Mouse (Mus musculus): ENCODE measurements around the gene Jakmip3. TPM values are rescaled to one million over a fixed set of nuclear protein-coding genes. Genes with fewer than 3 reads are reported as not detected.

The Jakmip3 gene
- total and polyA plus RNA-seq, 3 experiments = 0.11 TPM; not detected in 2

DNA sequence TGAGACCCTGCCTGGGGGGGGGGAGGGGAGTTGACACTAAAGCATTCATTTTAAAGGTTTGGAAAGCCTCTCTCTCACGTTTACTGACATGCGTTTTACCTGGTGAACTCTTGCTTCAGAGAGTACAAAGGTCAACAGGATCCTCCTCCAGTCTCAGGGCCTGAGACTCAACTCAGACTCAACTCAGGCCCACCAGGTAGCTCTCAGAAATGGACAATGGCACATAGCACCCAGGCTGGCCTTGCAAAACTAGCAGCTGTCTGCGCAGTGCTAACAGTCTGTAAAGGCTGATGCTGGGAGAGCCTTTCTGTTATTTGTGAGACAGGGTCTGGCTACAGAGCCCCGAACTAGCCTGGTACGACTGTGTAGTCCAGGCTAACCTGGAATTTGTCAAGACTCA, 32.6 kb upstream of the Jakmip3 start:
- no peak for ATAC-seq (ENCODE audit: extremely low read depth, insufficient number of reproducible peaks, low FRiP score, poor library complexity, severe bottlenecking)
- DNase-seq (ENCODE audit: low spot score) = no peak
- Histone ChIP-seq H3K4me3 (ENCODE audit: low read depth, low read length) (peak overlapping the region; percentile 99), H3K27me3 (ENCODE audit: insufficient read depth, low read length) (no peaks in the 10 kb centered on the region), H3K9me3 (replicated peaks) (no peaks in the 10 kb centered on the region), H3K36me3 (replicated peaks) (peaks cover 36% of the 10 kb centered on the region), H3K4me1 (ENCODE audit: insufficient read depth, low read depth, low read length) (peaks cover 62% of the 10 kb centered on the region)
- TF ChIP-seq GATA2 (IDR thresholded peaks at IDR 0.05; ENCODE audit: borderline replicate concordance, low read depth, low read length) = no peak
- TF ChIP-seq TAL1 (conservative IDR thresholded peaks at IDR 0.05; ENCODE audit: low read depth, low read length) = no peak
- no peak for TF ChIP-seq POLR2AphosphoS5 (IDR thresholded peaks at IDR 0.05; ENCODE audit: insufficient replicate concordance, low read depth, low read length)
- no peak for TF ChIP-seq GATA1 (IDR thresholded peaks at IDR 0.05; ENCODE audit: borderline replicate concordance, low read length)
- TF ChIP-seq CTCF (IDR thresholded peaks at IDR 0.05; ENCODE audit: low read depth, low read length) = no peak

DNA sequence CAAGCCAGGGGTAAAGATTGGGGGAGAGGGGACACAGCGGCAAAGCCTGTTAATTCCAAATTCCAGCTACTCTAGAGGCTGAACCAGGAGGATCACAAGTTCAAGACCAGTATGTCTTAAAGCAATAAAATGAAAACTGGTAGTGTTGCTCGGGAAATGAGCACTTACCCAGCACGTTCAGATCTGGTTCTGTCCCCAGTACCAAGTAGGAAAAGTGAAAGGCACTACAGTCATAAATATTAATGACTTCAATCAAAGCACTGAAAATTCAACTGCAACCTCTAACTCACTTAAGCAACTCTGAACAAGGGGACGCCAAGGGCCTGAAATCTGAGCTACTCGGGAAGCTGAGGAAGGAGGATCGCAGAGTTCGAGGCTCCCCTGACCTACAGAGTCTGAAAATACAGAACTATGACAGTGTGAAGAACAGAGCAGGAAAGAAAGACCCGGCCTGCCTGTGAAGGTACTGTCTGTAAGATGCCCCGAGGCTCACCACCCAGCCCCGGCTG, 31.7 kb upstream of the Jakmip3 start:
- H3K36me3 ChIP-seq (replicated peaks) = peaks cover 33% of the 10 kb centered on the region
- ATAC-seq (ENCODE audit: extremely low read depth, insufficient number of reproducible peaks, low FRiP score, poor library complexity, severe bottlenecking) = no peak
- no peak for TF ChIP-seq GATA2 (IDR thresholded peaks at IDR 0.05; ENCODE audit: borderline replicate concordance, low read depth, low read length)
- no peak for TF ChIP-seq TAL1 (conservative IDR thresholded peaks at IDR 0.05; ENCODE audit: low read depth, low read length)
- TF ChIP-seq POLR2AphosphoS5 (IDR thresholded peaks at IDR 0.05; ENCODE audit: insufficient replicate concordance, low read depth, low read length) = no peak
- peak overlapping the region; percentile 99 for H3K4me3 ChIP-seq (ENCODE audit: low read depth, low read length)
- H3K27me3 ChIP-seq (ENCODE audit: insufficient read depth, low read length) = no peaks in the 10 kb centered on the region
- DNase-seq (ENCODE audit: low spot score) = no peak
- no peaks in the 10 kb centered on the region for H3K9me3 ChIP-seq (replicated peaks)
- H3K4me1 ChIP-seq (ENCODE audit: insufficient read depth, low read depth, low read length) = peaks cover 55% of the 10 kb centered on the region

GRCm38 (mm10) chr7:138909277-138910192, 31.0 kb upstream of the Jakmip3 start, which contains the start of gene Bnip3:
TSS of gene Bnip3 (minus strand) at chr7:138909519.
- peak; percentile 88 for DNase-seq (ENCODE audit: low spot score)
- no peak for TF ChIP-seq CTCF (IDR thresholded peaks at IDR 0.05; ENCODE audit: low read depth, low read length)
- no peak for TF ChIP-seq POLR2AphosphoS5 (IDR thresholded peaks at IDR 0.05; ENCODE audit: insufficient replicate concordance, low read depth, low read length)
- no peak for TF ChIP-seq TAL1 (conservative IDR thresholded peaks at IDR 0.05; ENCODE audit: low read depth, low read length)
- TF ChIP-seq GATA1 (IDR thresholded peaks at IDR 0.05; ENCODE audit: borderline replicate concordance, low read length) = no peak
- no peak for TF ChIP-seq GATA2 (IDR thresholded peaks at IDR 0.05; ENCODE audit: borderline replicate concordance, low read depth, low read length)
- Histone ChIP-seq H3K27me3 (ENCODE audit: insufficient read depth, low read length) (peaks cover 5% of the 10 kb centered on the region; the same call in 1 of the 2 replicates), H3K36me3 (replicated peaks) (peaks cover 29% of the 10 kb centered on the region), H3K9me3 (replicated peaks) (no peaks in the 10 kb centered on the region), H3K4me1 (ENCODE audit: insufficient read depth, low read depth, low read length) (peaks cover 51% of the 10 kb centered on the region), H3K4me3 (ENCODE audit: low read depth, low read length) (peak within 1 kb of the TSS; percentile 99)
- ATAC-seq (ENCODE audit: extremely low read depth, insufficient number of reproducible peaks, low FRiP score, poor library complexity, severe bottlenecking) = peak; percentile 90

GRCm38 (mm10) chr7:138910193-138910562, 30.4 kb upstream of the Jakmip3 start:
- peak overlapping the region; percentile 99 for H3K4me3 ChIP-seq (ENCODE audit: low read depth, low read length)
- TF ChIP-seq GATA2 (IDR thresholded peaks at IDR 0.05; ENCODE audit: borderline replicate concordance, low read depth, low read length) = no peak
- no peak for TF ChIP-seq GATA1 (IDR thresholded peaks at IDR 0.05; ENCODE audit: borderline replicate concordance, low read length)
- TF ChIP-seq TAL1 (conservative IDR thresholded peaks at IDR 0.05; ENCODE audit: low read depth, low read length) = no peak
- no peak for TF ChIP-seq POLR2AphosphoS5 (IDR thresholded peaks at IDR 0.05; ENCODE audit: insufficient replicate concordance, low read depth, low read length)
- TF ChIP-seq CTCF (IDR thresholded peaks at IDR 0.05; ENCODE audit: low read depth, low read length) = no peak
- H3K36me3 ChIP-seq (replicated peaks) = peaks cover 22% of the 10 kb centered on the region
- peaks cover 45% of the 10 kb centered on the region for H3K4me1 ChIP-seq (ENCODE audit: insufficient read depth, low read depth, low read length)
- no peaks in the 10 kb centered on the region for H3K9me3 ChIP-seq (replicated peaks)
- ATAC-seq (ENCODE audit: extremely low read depth, insufficient number of reproducible peaks, low FRiP score, poor library complexity, severe bottlenecking) = no peak
- peaks cover 12% of the 10 kb centered on the region; the same call in 1 of the 2 replicates for H3K27me3 ChIP-seq (ENCODE audit: insufficient read depth, low read length)
- no peak for DNase-seq (ENCODE audit: low spot score)

DNA sequence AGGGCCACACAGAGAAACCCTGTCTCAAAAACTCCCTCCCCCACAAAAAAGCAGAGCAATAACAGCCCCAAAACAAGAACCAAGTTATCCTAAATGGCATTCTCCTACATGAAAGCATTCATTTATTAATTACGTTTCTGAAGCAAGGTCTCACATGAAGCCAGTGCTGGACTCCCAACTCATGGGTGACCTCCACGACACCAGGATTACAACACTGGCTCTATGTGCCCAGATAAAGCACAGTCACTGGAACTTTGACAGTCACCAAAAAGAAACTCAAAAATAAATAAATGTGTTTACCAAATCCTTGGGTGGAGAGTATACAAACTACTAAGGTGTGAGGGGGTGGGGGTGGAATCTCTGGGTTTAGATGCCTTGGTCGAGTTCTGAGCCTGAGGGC, 26.9 kb upstream of the Jakmip3 start:
- H3K36me3 ChIP-seq (replicated peaks) = no peaks in the 10 kb centered on the region
- peaks cover 18% of the 10 kb centered on the region; the same call in 1 of the 2 replicates for H3K27me3 ChIP-seq (ENCODE audit: insufficient read depth, low read length)
- no peak for ATAC-seq (ENCODE audit: extremely low read depth, insufficient number of reproducible peaks, low FRiP score, poor library complexity, severe bottlenecking)
- no peaks in the 10 kb centered on the region for H3K9me3 ChIP-seq (replicated peaks)
- DNase-seq (ENCODE audit: low spot score) = no peak
- no peak overlapping the region for H3K4me3 ChIP-seq (ENCODE audit: low read depth, low read length)
- peaks cover 27% of the 10 kb centered on the region for H3K4me1 ChIP-seq (ENCODE audit: insufficient read depth, low read depth, low read length)
- no peak for TF ChIP-seq POLR2AphosphoS5 (IDR thresholded peaks at IDR 0.05; ENCODE audit: insufficient replicate concordance, low read depth, low read length)
- TF ChIP-seq GATA2 (IDR thresholded peaks at IDR 0.05; ENCODE audit: borderline replicate concordance, low read depth, low read length) = no peak
- TF ChIP-seq CTCF (IDR thresholded peaks at IDR 0.05; ENCODE audit: low read depth, low read length) = no peak
- TF ChIP-seq TAL1 (conservative IDR thresholded peaks at IDR 0.05; ENCODE audit: low read depth, low read length) = no peak
- TF ChIP-seq GATA1 (IDR thresholded peaks at IDR 0.05; ENCODE audit: borderline replicate concordance, low read length) = no peak
